Mouse (Mus musculus) testis, adult 2 months (tissue): ENCODE measurements around the gene Zfp346.

Experiments
- CTCF ChIP-seq: fragments of 200-500 bp; IDR thresholded peaks from 2 replicates; pipeline ENCODE4 v1.5.1; 2012; ENCODE audit warnings: low read depth, mild to moderate bottlenecking, inconsistent platforms, low read length, moderate library complexity; ENCODE audit not compliant: control insufficient read depth, insufficient read depth, insufficient replicate concordance
- POLR2A ChIP-seq: fragments of 200-500 bp; IDR thresholded peaks from 2 replicates; pipeline ENCODE4 v1.6.1; 2012; ENCODE audit warnings: low read depth, mild to moderate bottlenecking, inconsistent platforms, low read length, moderate library complexity; ENCODE audit not compliant: control insufficient read depth

- no peak for TF ChIP-seq CTCF
- TF ChIP-seq POLR2A = no peak
These were observed 5.9 kb upstream of the Zfp346 start for GRCm38 (mm10) chr13:55099066-55099725.
